Mouse (Mus musculus) macrophage (primary cell): ENCODE results near the gene Cln6. TPM values are rescaled to one million over a fixed set of nuclear protein-coding genes. Genes with fewer than 3 reads are reported as not detected.
"Not testable (repeated sequence)": the region's sequence is repeated elsewhere in the genome, so short reads cannot be mapped to it uniquely, and the experiment has no call there.

Experiments used
- H3K27ac ChIP-seq: fragments of 350-480 bp; formaldehyde crosslinking; 2 replicates; pipeline ENCODE4 v1.9.0; 2021
- H3K36me3 ChIP-seq: fragments of 350-480 bp; formaldehyde crosslinking; 2 replicates; pipeline ENCODE4 v1.9.0; 2021; ENCODE audit errors: inconsistent target
- H3K4me3 ChIP-seq: fragments of 350-480 bp; formaldehyde crosslinking; 2 replicates; pipeline ENCODE4 v1.9.0; 2021; ENCODE audit errors: inconsistent target
- H3K79me2 ChIP-seq: fragments of 350-480 bp; formaldehyde crosslinking; 2 replicates; pipeline ENCODE4 v1.9.0; 2021; ENCODE audit errors: inconsistent target
- WGBS: methylation state at CpG from one replicate; pipeline ENCODE4 v1.1.7; 2026; ENCODE audit warnings: inconsistent platforms; ENCODE audit not compliant: missing documents; 5-methylcytosine and 5-hydroxymethylcytosine counted together
- polyA plus RNA-seq: library from polyadenylated mRNA; stranded (reverse); fragments of 250-400 nt; gene quantifications from 3 replicates; pipeline ENCODE4 v1.2.4, GENCODE M21; 2018; ENCODE audit warnings: inconsistent platforms

Cln6 gene
- polyA plus RNA-seq, 1 experiment from 2014 or later: 44.8 TPM

DNA sequence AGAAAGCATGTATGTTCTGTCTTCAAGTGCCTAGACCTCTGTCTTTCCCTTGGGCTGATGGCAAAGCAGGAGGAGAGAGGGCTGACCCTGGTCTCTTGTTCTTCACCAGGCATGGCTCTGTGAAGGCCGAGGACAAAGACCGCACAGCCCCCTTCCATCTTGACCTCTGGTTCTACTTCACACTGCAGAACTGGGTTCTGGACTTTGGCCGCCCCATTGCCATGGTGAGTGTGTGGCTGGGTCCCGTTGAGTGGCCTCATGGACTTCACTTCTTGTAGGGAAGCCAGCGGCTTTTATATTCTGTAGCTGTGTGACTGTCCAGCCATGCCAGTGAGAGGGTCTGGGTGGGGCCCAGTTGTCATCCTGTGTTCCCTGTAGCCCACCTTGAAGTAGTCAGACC lies 5.9 kb downstream of the Cln6 start:
- Histone ChIP-seq H3K4me3 (no peak overlapping the region), H3K27ac (no peak overlapping the region), H3K79me2 (peaks cover 7% of the 10 kb centered on the region; the same call in 1 of the 2 replicates), H3K36me3 (peaks cover 29% of the 10 kb centered on the region; the same call in 1 of the 2 replicates)
- WGBS: 93% methylated on average over 5 of the region's 5 CpGs

DNA sequence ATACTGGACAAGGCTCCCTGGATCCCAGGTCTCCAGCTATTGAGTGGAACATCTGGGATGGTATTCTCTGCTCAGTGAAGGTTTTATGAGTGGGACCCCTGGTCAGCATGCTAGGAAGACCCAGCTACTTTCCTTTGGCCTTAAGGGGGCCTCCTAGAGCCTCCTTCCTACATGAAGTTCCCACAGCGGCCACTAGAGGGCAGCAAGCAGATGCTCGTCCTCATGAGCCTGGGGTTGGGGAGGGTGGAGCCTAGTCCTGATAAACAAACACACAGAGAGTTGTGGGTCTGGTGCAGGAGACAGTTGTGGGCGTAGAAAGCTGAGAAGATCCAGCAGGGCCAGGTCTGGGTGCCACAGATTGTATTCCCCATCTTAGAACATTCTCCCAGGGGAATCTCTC lies 9.1 kb downstream of the Cln6 start:
- Histone ChIP-seq H3K79me2 (no peaks in the 10 kb centered on the region), H3K36me3 (peaks cover 53% of the 10 kb centered on the region; the same call in 1 of the 2 replicates), H3K27ac (no peak overlapping the region), H3K4me3 (no peak overlapping the region)
- 4% methylated on average over 3 of the region's 3 CpGs for WGBS

DNA sequence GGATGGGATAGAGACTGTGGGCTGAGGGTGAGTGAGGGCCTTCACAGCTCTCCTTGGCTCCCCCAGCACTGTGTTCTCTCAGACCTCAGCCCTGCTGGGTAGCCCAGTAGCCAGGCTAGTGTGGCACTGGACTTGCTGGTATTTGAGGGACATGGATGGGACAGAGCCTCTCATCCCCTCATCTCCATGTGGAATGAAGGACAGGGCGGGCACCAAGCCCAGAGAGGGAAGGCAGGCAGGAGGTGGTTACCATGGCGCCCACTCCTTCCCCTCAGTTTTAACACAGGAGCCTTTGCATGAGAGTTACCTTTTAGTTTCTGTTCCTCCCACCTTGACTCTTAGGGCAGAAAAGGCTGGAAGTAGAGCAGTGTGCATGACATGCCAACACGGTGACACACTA lies 10.1 kb downstream of the Cln6 start:
- Histone ChIP-seq H3K4me3 (no peak overlapping the region), H3K36me3 (peaks cover 53% of the 10 kb centered on the region; the same call in 1 of the 2 replicates), H3K27ac (no peak overlapping the region), H3K79me2 (no peaks in the 10 kb centered on the region)
- 83% methylated on average over 3 of the region's 3 CpGs for WGBS

DNA sequence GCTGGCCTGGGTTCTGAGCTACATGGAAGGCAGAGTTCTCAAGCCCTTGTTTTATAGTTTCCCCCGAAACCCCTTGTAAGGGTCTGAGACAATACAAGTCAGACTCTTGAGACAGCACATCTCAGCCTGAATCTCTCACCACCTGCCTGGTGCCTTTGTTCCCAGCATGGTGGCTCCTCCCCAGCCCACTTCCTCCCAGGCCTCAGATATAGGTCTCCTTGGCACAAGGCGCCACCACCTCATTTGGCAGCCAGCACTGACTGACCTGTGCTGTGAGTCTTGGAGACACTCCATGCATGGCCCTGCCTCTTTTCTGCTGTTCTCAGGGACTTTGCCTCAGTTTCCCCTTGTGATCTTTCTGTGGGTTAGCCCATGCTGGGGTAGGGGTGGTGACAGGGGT lies 13.0 kb downstream of the Cln6 start:
- 96% methylated on average over 2 of the region's 2 CpGs for WGBS
- Histone ChIP-seq H3K79me2 (no peaks in the 10 kb centered on the region), H3K4me3 (no peak overlapping the region), H3K27ac (no peak overlapping the region), H3K36me3 (peaks cover 41% of the 10 kb centered on the region; the same call in 1 of the 2 replicates)

DNA sequence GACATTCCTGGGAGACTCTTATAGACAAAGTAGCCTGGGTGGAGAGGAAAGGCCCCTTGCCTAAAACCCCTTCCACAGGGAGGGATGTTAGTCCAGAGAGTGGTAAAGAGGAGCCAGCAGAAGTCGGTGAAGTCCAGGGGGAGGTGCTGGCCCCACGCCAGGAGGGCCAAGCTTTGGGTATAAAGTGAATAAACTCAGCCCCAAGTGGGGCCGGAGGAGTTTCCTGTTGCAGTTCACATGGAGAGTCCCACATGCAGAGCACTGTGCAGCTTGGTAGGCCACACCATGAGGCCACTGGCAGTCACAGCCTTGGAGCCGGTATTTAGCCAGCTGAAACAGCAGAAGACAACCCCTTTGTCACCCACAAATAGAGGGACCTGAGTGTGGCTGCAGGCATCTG lies 15.9 kb downstream of the Cln6 start:
- Histone ChIP-seq H3K36me3 (peaks cover 24% of the 10 kb centered on the region; the same call in 1 of the 2 replicates), H3K79me2 (no peaks in the 10 kb centered on the region), H3K27ac (no peak overlapping the region), H3K4me3 (no peak overlapping the region)
- WGBS: 49% methylated on average over 4 of the region's 4 CpGs

DNA sequence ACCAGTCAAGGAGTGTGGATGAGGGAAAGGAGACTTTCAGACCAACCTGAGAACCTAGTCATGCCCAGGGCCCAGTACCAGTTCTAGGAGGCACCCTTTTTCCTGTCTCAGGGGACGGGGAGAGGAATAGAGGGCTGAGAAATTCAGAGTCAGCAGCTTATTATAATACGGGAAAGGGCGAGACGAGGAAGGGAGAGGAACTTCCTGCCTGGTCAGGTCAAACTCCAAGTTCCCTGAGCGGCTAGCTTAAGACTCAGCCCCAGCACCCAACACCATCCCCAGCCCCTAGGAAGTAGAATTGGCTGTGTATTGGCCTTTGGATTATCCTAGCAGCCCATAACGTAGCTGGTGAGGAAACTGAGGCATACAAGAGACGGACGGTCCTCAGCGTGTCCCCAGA lies 18.6 kb downstream of the Cln6 start:
- 11% methylated on average over 7 of the region's 9 CpGs for WGBS
- Histone ChIP-seq H3K79me2 (no peaks in the 10 kb centered on the region), H3K36me3 (no peaks in the 10 kb centered on the region), H3K27ac (peak overlapping the region; percentile 29), H3K4me3 (no peak overlapping the region)

DNA sequence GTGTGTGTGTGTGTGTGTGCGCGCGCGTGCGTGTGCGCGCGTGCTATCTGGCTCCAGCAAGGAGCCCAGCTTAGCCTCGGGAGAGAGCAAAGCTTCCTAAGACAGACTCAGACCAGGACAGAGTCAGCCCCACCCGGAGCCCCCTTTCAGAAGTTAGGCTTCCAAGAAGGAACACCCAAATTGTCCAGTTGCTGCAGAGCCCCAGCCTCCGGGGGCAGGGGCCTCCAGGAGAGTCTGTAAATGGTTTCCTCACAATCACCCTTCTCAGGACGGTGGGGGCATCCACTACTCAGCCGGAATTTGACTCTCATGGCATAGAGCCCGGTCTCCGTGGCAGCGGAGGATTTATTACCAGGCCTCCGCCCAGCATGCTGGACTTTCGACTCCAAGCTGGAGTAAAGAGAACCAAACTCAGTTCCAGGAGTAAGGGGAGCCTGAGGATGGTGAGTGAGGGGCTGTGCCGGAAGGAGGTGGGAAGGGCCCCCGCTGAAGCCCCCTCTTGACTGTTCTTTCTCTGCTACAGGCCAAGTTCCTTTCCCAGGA lies 19.2 kb downstream of the Cln6 start, which contains the start of gene Calml4:
Gene Calml4, plus strand, starts transcription at position 362 of the 543 bp plus-strand sequence.
- 30% methylated on average over 12 of the region's 20 CpGs for whole genome bisulfite sequencing
- H3K36me3 ChIP-seq: no peaks in the 10 kb centered on the region
- H3K4me3 ChIP-seq: no peak within 1 kb of the TSS
- peak within 1 kb of the TSS; percentile 29 for H3K27ac ChIP-seq
- no peaks in the 10 kb centered on the region for H3K79me2 ChIP-seq

DNA sequence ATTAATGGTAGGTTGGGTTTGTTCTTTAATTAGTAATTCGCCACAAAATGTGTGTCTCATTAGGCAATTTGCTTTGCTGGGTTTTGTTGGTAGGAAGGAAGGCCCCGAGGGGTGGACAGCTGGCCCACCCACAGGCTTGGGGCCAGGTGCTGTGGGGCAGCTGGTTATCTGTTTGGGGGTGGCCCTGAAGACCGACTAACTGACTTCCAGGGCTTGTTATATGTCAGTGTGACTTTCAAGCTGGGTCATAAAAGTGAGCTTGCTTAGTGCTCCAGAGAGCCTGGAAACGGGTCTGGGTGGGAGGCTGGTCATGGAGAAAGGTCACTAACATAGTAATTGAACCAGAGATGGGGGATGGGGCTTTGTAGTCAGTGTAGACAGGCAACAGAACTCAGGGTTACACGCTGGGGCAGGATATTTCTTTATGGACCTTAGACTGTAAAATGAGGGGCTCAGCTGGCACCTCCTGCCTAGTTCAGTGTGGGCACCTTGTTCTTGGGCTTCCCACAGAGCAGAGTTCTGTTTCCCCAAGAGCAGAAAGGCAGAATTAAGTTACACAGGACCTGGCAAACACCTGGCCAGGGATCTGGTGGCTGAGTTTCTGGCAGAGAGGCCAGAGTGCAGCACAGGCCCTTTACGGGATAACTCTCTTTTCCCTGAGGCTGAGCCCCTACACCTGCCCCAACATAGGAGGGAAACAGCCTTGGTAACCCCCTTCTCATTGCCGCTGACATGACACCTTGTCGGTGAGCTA lies 19.9 kb downstream of the Cln6 start:
- 79% methylated on average over 8 of the region's 8 CpGs for WGBS
- Histone ChIP-seq H3K79me2 (no peaks in the 10 kb centered on the region), H3K27ac (no peak overlapping the region), H3K4me3 (no peak overlapping the region), H3K36me3 (no peaks in the 10 kb centered on the region)

DNA sequence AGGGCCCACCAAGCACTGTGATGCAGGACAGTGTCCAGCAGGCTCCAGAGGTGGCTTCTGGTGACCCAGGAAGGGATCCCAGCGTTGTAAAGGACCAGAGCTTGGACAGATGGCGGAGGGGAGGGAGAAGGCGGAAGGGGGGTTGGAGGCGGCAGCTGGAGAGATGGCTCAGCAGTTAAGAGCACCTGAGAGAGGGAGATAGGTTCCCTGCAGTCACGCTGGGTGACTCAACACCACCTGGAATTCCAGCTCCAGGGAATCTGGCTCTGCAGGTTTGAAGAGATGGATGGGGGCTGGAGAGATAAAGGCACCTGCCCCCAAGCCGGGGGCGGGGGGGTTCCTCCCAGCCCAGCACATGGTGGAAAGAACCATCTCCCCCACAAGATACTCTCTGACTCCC lies 21.5 kb downstream of the Cln6 start:
- not testable (repeated sequence) for H3K79me2 ChIP-seq, H3K36me3 ChIP-seq, H3K4me3 ChIP-seq, H3K27ac ChIP-seq
- WGBS: 94% methylated on average over 6 of the region's 7 CpGs

DNA sequence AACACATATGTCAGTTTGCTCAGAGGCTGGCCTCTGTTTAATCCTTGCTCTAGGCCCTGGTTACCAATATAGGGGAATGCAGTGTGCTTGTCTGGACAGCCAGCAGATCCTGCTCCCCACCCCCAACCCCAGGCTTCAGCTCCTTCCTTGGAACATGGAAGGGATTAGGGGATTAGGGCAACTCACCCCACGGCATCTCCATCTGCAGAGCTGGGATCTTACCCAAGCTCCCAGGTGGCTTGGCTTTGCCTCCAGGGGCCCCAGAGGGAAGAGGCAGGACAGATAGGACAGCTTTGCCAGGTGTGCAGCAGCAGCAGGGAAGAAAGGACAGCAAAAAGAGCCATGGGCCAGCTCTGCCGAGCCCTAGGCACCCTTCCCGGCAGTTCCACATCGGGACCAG lies 22.3 kb downstream of the Cln6 start:
- WGBS: 90% methylated on average over 4 of the region's 4 CpGs
- Histone ChIP-seq H3K79me2 (no peaks in the 10 kb centered on the region), H3K4me3 (no peak overlapping the region), H3K27ac (no peak overlapping the region), H3K36me3 (no peaks in the 10 kb centered on the region)

DNA sequence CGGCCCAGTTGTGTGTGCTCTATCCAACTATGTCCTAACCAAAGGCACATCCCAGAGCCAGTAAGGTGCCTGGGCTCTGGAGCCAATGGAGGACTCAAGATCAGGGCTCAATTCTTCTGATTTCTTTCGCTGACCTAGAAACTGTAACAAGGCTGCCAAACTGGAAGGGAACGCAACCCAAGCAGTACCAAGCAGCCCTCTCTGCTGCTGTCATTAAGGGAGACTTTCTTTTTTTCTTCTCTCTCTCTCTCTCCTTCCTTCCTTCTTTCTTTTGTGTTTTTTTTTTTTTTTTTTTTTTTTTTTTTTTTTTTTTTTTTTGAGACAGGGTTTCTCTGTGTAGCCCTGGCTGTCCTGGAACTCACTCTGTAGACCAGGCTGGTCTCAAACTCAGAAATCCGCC lies 30.7 kb downstream of the Cln6 start:
- H3K27ac ChIP-seq, H3K79me2 ChIP-seq, H3K4me3 ChIP-seq, H3K36me3 ChIP-seq: not testable (repeated sequence)
- 89% methylated on average over 2 of the region's 4 CpGs for WGBS

DNA sequence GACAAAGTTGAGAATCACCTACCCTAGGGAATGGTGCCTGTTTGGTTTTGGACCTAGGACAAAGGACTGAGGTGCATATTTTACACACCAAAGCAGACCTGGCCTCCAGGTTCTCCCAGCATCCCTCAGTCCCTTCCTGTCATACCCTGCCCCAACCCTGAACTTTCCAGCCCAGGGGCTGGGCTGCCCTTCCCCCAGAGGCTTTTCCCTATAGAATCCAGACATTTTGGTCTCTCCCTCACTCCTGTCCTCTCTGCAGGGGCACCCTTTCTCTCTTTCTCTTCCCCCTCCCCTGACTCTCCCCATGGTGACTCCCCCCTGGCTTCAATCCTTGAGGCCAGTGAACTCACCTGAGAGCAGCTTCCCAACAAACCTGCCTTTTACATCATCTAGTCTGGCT lies 32.1 kb downstream of the Cln6 start:
- Histone ChIP-seq H3K36me3 (no peaks in the 10 kb centered on the region), H3K79me2 (no peaks in the 10 kb centered on the region), H3K4me3 (no peak overlapping the region), H3K27ac (no peak overlapping the region)

DNA sequence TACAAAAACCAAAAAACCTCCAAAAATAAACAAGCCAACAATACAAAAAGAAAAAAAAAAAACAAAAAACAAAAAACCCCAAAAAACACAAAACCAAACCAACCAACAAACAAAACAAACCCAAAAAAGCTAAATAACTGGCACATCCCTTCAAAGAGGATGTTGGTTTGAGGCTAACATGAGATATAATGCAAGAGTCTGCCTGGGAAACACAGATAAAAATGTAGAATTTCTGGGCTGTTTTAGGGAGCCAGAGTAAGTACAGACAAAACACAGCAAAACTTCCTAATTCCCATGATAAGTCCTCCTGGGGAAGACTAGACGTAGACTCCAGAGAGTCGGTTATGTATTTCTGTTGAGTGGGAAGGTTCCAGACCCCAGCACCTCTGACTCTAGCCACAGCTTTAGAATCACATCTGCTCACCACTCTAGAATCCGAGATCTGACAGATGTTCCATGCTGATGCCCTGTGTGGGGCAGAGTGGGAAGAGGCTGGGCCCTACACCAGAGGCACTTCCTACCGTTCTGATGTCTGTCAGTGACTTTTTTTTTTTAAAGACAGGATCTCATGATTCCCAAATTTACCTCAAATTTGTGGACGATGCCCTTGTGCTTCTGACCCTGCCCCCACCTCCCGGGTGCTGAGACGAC lies 38.5 kb downstream of the Cln6 start:
- 96% methylated on average over 6 of the region's 7 CpGs for WGBS
- H3K27ac ChIP-seq: 0 out of 2 replicates have a peak overlapping the region, but pooled peaks have one; percentile 28
- H3K79me2 ChIP-seq: no peaks in the 10 kb centered on the region
- peaks cover 27% of the 10 kb centered on the region for H3K36me3 ChIP-seq
- H3K4me3 ChIP-seq: no peak overlapping the region

DNA sequence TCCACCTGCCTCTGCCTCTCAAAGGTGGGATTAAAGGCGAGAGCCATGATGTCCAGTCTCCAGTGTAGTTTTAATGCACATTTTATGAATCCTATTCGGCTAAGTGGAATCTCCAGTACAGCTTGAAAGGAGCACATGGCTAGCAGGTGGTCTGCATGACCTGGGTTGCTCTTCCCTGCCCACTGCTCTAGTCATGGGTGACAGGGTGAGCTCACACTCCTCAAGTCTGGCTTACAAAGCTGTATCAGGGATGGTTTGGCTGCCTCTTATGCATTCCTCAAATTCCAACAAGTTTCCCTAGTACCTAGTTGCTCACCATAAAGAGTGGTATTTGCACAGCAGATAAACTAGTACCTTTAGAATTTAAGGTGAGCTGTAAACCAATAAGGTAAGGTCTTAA lies 39.2 kb downstream of the Cln6 start:
- Histone ChIP-seq H3K79me2 (no peaks in the 10 kb centered on the region), H3K27ac (no peak overlapping the region), H3K36me3 (peaks cover 34% of the 10 kb centered on the region), H3K4me3 (no peak overlapping the region)
- WGBS: 97% methylated on average over 2 of the region's 2 CpGs

DNA sequence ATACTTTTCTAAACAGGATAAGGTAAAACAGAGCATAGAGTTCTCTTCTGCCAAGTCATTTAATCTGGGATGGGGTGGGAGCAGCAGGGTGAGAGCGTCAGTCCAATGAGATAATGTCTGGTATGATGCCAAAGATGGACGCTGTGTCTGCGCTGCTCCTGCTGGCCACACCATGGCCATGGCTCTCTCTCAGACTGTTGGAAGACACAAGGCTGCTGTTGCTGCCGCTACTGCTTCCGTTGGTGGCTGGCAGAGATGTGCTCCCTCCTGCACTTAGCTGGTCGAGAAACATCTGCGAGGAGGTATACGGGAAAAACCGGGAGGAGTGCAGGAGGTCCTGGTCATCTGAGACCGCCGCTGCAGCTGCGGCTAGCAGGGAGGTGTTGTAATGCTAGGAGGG lies 43.3 kb downstream of the Cln6 start:
- no peak overlapping the region for H3K27ac ChIP-seq
- no peak overlapping the region for H3K4me3 ChIP-seq
- WGBS: 96% methylated on average over 12 of the region's 12 CpGs
- H3K36me3 ChIP-seq: peaks cover 63% of the 10 kb centered on the region
- no peaks in the 10 kb centered on the region for H3K79me2 ChIP-seq
